Mouse (Mus musculus): ENCODE results near the gene Musk. TPM values are rescaled to one million over a fixed set of nuclear protein-coding genes. Genes with fewer than 3 reads are reported as not detected.

Musk gene
- polyA plus RNA-seq, 1 experiment from 2014 or later: 0.42 TPM

GRCm38 (mm10) chr4:58278368-58278767 is 7.4 kb upstream of the Musk start:
- Histone ChIP-seq H3K4me1 (no peaks in the 10 kb centered on the region), H3K4me3 (replicated peaks) (no peak overlapping the region), H3K27ac (replicated peaks) (no peak overlapping the region), H3K9ac (replicated peaks) (no peak overlapping the region), H3K36me3 (no peaks in the 10 kb centered on the region), H3K9me3 (replicated peaks) (no peaks in the 10 kb centered on the region), H3K27me3 (replicated peaks) (no peaks in the 10 kb centered on the region), H3K4me2 (no peak overlapping the region)
- no peak for ATAC-seq (ENCODE audit: low FRiP score)
- 77% methylated on average over 6 of the region's 6 CpGs for WGBS

GRCm38 (mm10) chr4:58280121-58280520 is 5.6 kb upstream of the Musk start:
- H3K4me3 ChIP-seq (replicated peaks): no peak overlapping the region
- H3K27ac ChIP-seq (replicated peaks): no peak overlapping the region
- H3K4me1 ChIP-seq: no peaks in the 10 kb centered on the region
- no peaks in the 10 kb centered on the region for H3K36me3 ChIP-seq
- no peak for ATAC-seq (ENCODE audit: low FRiP score)
- WGBS: 95% methylated on average over 2 of the region's 2 CpGs
- H3K9me3 ChIP-seq (replicated peaks): no peaks in the 10 kb centered on the region
- no peak overlapping the region for H3K9ac ChIP-seq (replicated peaks)
- no peaks in the 10 kb centered on the region for H3K27me3 ChIP-seq (replicated peaks)
- no peak overlapping the region for H3K4me2 ChIP-seq

GRCm38 (mm10) chr4:58286368-58287090 is 769 bp downstream of the Musk start:
- H3K4me2 ChIP-seq: no peak overlapping the region
- no peaks in the 10 kb centered on the region for H3K27me3 ChIP-seq (replicated peaks)
- H3K9ac ChIP-seq (replicated peaks): no peak overlapping the region
- no peaks in the 10 kb centered on the region for H3K4me1 ChIP-seq
- ATAC-seq (ENCODE audit: low FRiP score): no peak
- no peak overlapping the region for H3K27ac ChIP-seq (replicated peaks)
- no peak overlapping the region for H3K4me3 ChIP-seq (replicated peaks)
- no peaks in the 10 kb centered on the region for H3K36me3 ChIP-seq
- no peaks in the 10 kb centered on the region for H3K9me3 ChIP-seq (replicated peaks)
- WGBS: 83% methylated on average over 9 of the region's 9 CpGs

GRCm38 (mm10) chr4:58288753-58289152 is 3.0 kb downstream of the Musk start:
- Histone ChIP-seq H3K4me2 (no peak overlapping the region), H3K9me3 (replicated peaks) (no peaks in the 10 kb centered on the region), H3K27ac (replicated peaks) (no peak overlapping the region), H3K27me3 (replicated peaks) (no peaks in the 10 kb centered on the region), H3K4me1 (no peaks in the 10 kb centered on the region), H3K9ac (replicated peaks) (no peak overlapping the region), H3K36me3 (no peaks in the 10 kb centered on the region), H3K4me3 (replicated peaks) (no peak overlapping the region)
- 83% methylated on average over 5 of the region's 5 CpGs for WGBS
- no peak for ATAC-seq (ENCODE audit: low FRiP score)

GRCm38 (mm10) chr4:58291828-58292227 is 6.1 kb downstream of the Musk start:
- H3K27me3 ChIP-seq (replicated peaks): no peaks in the 10 kb centered on the region
- H3K4me1 ChIP-seq: no peaks in the 10 kb centered on the region
- no peak overlapping the region for H3K4me2 ChIP-seq
- H3K4me3 ChIP-seq (replicated peaks): no peak overlapping the region
- 64% methylated on average over 1 of the region's 1 CpGs for WGBS
- no peak overlapping the region for H3K27ac ChIP-seq (replicated peaks)
- no peaks in the 10 kb centered on the region for H3K9me3 ChIP-seq (replicated peaks)
- no peak for ATAC-seq (ENCODE audit: low FRiP score)
- no peak overlapping the region for H3K9ac ChIP-seq (replicated peaks)
- H3K36me3 ChIP-seq: no peaks in the 10 kb centered on the region

GRCm38 (mm10) chr4:58293099-58293498 is 7.3 kb downstream of the Musk start:
- Histone ChIP-seq H3K27me3 (replicated peaks) (no peaks in the 10 kb centered on the region), H3K9me3 (replicated peaks) (no peaks in the 10 kb centered on the region), H3K4me1 (no peaks in the 10 kb centered on the region), H3K4me3 (replicated peaks) (no peak overlapping the region), H3K4me2 (no peak overlapping the region), H3K36me3 (no peaks in the 10 kb centered on the region), H3K27ac (replicated peaks) (no peak overlapping the region), H3K9ac (replicated peaks) (no peak overlapping the region)
- 91% methylated on average over 3 of the region's 3 CpGs for WGBS
- ATAC-seq (ENCODE audit: low FRiP score): no peak

- no peak overlapping the region for H3K4me2 ChIP-seq
- H3K9ac ChIP-seq (replicated peaks): no peak overlapping the region
- 90% methylated on average over 5 of the region's 5 CpGs for WGBS
- H3K4me1 ChIP-seq: no peaks in the 10 kb centered on the region
- H3K4me3 ChIP-seq (replicated peaks): no peak overlapping the region
- H3K36me3 ChIP-seq: no peaks in the 10 kb centered on the region
- no peak for ATAC-seq (ENCODE audit: low FRiP score)
- no peak overlapping the region for H3K27ac ChIP-seq (replicated peaks)
- H3K9me3 ChIP-seq (replicated peaks): no peaks in the 10 kb centered on the region
- H3K27me3 ChIP-seq (replicated peaks): no peaks in the 10 kb centered on the region
Observed at GRCm38 (mm10) chr4:58303862-58304261, 18.1 kb downstream of the Musk start.

GRCm38 (mm10) chr4:58304564-58304963 is 18.8 kb downstream of the Musk start:
- H3K27ac ChIP-seq (replicated peaks): no peak overlapping the region
- no peaks in the 10 kb centered on the region for H3K9me3 ChIP-seq (replicated peaks)
- H3K4me1 ChIP-seq: no peaks in the 10 kb centered on the region
- WGBS: 52% methylated on average over 7 of the region's 7 CpGs
- no peak overlapping the region for H3K9ac ChIP-seq (replicated peaks)
- ATAC-seq (ENCODE audit: low FRiP score): no peak
- no peak overlapping the region for H3K4me3 ChIP-seq (replicated peaks)
- H3K36me3 ChIP-seq: no peaks in the 10 kb centered on the region
- H3K27me3 ChIP-seq (replicated peaks): no peaks in the 10 kb centered on the region
- H3K4me2 ChIP-seq: no peak overlapping the region

- no peaks in the 10 kb centered on the region for H3K27me3 ChIP-seq (replicated peaks)
- ATAC-seq (ENCODE audit: low FRiP score): no peak
- H3K9ac ChIP-seq (replicated peaks): no peak overlapping the region
- H3K4me1 ChIP-seq: no peaks in the 10 kb centered on the region
- no peak overlapping the region for H3K4me3 ChIP-seq (replicated peaks)
- 83% methylated on average over 2 of the region's 2 CpGs for WGBS
- no peaks in the 10 kb centered on the region for H3K36me3 ChIP-seq
- H3K9me3 ChIP-seq (replicated peaks): no peaks in the 10 kb centered on the region
- H3K27ac ChIP-seq (replicated peaks): no peak overlapping the region
- no peak overlapping the region for H3K4me2 ChIP-seq
Observed at GRCm38 (mm10) chr4:58307421-58307820, 21.7 kb downstream of the Musk start.

GRCm38 (mm10) chr4:58313344-58313743 is 27.6 kb downstream of the Musk start:
- WGBS: 80% methylated on average over 1 of the region's 1 CpGs
- ATAC-seq (ENCODE audit: low FRiP score): no peak
- H3K4me2 ChIP-seq: no peak overlapping the region
- H3K27ac ChIP-seq (replicated peaks): no peak overlapping the region
- no peaks in the 10 kb centered on the region for H3K9me3 ChIP-seq (replicated peaks)
- no peaks in the 10 kb centered on the region for H3K36me3 ChIP-seq
- H3K4me3 ChIP-seq (replicated peaks): no peak overlapping the region
- H3K9ac ChIP-seq (replicated peaks): no peak overlapping the region
- H3K27me3 ChIP-seq (replicated peaks): no peaks in the 10 kb centered on the region
- H3K4me1 ChIP-seq: no peaks in the 10 kb centered on the region

- no peaks in the 10 kb centered on the region for H3K36me3 ChIP-seq
- H3K9me3 ChIP-seq (replicated peaks): no peaks in the 10 kb centered on the region
- H3K4me2 ChIP-seq: no peak overlapping the region
- no peak overlapping the region for H3K27ac ChIP-seq (replicated peaks)
- 58% methylated on average over 4 of the region's 4 CpGs for WGBS
- no peaks in the 10 kb centered on the region for H3K27me3 ChIP-seq (replicated peaks)
- ATAC-seq (ENCODE audit: low FRiP score): no peak
- no peaks in the 10 kb centered on the region for H3K4me1 ChIP-seq
- no peak overlapping the region for H3K4me3 ChIP-seq (replicated peaks)
- no peak overlapping the region for H3K9ac ChIP-seq (replicated peaks)
Observed at GRCm38 (mm10) chr4:58314942-58315508, 29.3 kb downstream of the Musk start.

GRCm38 (mm10) chr4:58317536-58317935 is 31.8 kb downstream of the Musk start:
- no peaks in the 10 kb centered on the region for H3K9me3 ChIP-seq (replicated peaks)
- 89% methylated on average over 3 of the region's 3 CpGs for WGBS
- no peaks in the 10 kb centered on the region for H3K36me3 ChIP-seq
- no peaks in the 10 kb centered on the region for H3K4me1 ChIP-seq
- no peak for ATAC-seq (ENCODE audit: low FRiP score)
- H3K27me3 ChIP-seq (replicated peaks): no peaks in the 10 kb centered on the region
- H3K4me3 ChIP-seq (replicated peaks): no peak overlapping the region
- H3K9ac ChIP-seq (replicated peaks): no peak overlapping the region
- no peak overlapping the region for H3K27ac ChIP-seq (replicated peaks)
- H3K4me2 ChIP-seq: no peak overlapping the region

Data from neural tube, embryonic 15.5 days (tissue).